8 mouse cellular contexts compared by ENCODE assay signal in the genomic region with DNA sequence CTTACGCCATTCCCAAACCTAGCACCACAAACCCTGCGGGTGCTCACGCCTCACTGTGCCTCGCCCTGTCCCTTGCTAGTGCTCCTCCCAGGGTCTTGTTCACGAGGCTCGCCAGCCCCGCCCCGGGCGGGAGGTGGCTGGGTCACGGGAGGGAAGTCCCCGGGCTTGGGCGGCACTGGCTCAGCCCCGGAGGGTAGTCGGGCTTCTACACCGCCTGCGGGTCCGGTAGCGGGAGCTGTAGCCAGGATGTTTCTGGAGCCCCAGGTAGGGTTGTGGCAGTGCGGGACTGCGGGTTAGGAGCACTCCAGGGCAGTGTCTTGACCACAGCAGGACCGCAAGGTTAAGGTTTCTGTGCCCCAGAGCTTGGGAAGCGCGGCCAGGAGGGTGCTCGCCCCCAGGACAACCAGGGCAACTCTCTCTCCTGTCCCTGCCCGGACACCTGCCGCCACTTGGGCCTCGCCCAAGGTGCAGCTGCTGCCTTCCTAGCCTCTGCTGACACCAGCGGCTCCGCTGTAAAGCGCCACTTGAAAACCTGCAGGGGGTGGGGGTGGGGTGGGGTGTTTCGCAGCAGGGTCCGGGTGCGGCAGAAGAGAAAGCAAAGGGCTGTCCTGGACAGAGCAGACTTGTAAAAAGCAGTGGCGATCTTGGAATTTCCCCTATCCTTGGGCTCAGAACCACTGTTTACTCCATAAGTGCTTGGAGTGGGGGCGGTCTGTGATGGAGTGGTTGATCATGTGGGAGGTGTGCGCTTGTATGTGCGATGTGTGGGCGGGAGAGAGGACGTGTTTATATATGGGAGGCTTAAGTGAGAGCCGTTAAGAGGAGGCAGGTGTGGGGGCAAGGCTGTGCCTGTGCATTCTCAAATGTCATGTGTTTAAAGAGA. TPM values are rescaled to one million over a fixed set of nuclear protein-coding genes. Genes with fewer than 3 reads are reported as not detected.
DNase-seq lines count a peak whose midpoint lies in the region; ATAC-seq and TF ChIP-seq lines count a peak whose summit lies in the region.

No protein-coding gene starts in this region.

- peak overlapping the region; percentile 98 for H3K4me2 ChIP-seq in forebrain, postnatal 0 days (ENCODE audit: low read depth)
- peak overlapping the region; percentile 100 for H3K4me2 ChIP-seq in midbrain, embryonic 16.5 days (ENCODE audit: low read length)

- peak overlapping the region; percentile 85 for H3K27ac ChIP-seq in layer of hippocampus, adult 2 months
- no peak overlapping the region for H3K27ac ChIP-seq in forebrain, postnatal 0 days (ENCODE audit: low read depth, low read length)
- H3K27ac ChIP-seq in liver, adult 2 months (replicated peaks; ENCODE audit: insufficient read depth, low read depth, low read length), result no peak overlapping the region
- H3K27ac ChIP-seq in midbrain, embryonic 16.5 days (ENCODE audit: low read length), result no peak overlapping the region; the same call in 1 of the 2 replicates

- no peak for TF ChIP-seq CTCF in layer of hippocampus, adult 2 months (conservative IDR thresholded peaks at IDR 0.05)
- TF ChIP-seq CTCF in forebrain, postnatal 0 days (IDR thresholded peaks at IDR 0.05; ENCODE audit: low read depth), result no peak
- TF ChIP-seq CTCF in liver, adult 2 months (IDR thresholded peaks at IDR 0.05; ENCODE audit: low read depth, low read length), result no peak

- H3K36me3 ChIP-seq in forebrain, postnatal 0 days (ENCODE audit: insufficient read depth), result no peaks in the 10 kb centered on the region
- no peaks in the 10 kb centered on the region for H3K36me3 ChIP-seq in liver, adult 2 months (ENCODE audit: control insufficient read depth, insufficient read depth, low read length)
- no peaks in the 10 kb centered on the region for H3K36me3 ChIP-seq in midbrain, embryonic 16.5 days (ENCODE audit: control insufficient read depth, insufficient read depth, low read length)

- 2% methylated on average over 40 of the region's 40 CpGs for WGBS in forebrain, postnatal 0 days
- WGBS in liver, adult 2 months, result 2% methylated on average over 40 of the region's 40 CpGs
- 1% methylated on average over 40 of the region's 40 CpGs for WGBS in midbrain, embryonic 16.5 days

- ATAC-seq in forebrain, postnatal 0 days, result peak; percentile 48
- ATAC-seq in inflammation-experienced regulatory T-cells, adult 6 months, result peak; percentile 56
- ATAC-seq in midbrain, embryonic 16.5 days, result peak; percentile 69

- H3K4me1 ChIP-seq in forebrain, postnatal 0 days (ENCODE audit: insufficient read depth), result peaks cover 14% of the 10 kb centered on the region; the same call in 1 of the 2 replicates
- peaks cover 3% of the 10 kb centered on the region; the same call in 1 of the 2 replicates for H3K4me1 ChIP-seq in liver, adult 2 months (ENCODE audit: control insufficient read depth, insufficient read depth, low read length)
- peaks cover 16% of the 10 kb centered on the region for H3K4me1 ChIP-seq in midbrain, embryonic 16.5 days (ENCODE audit: control insufficient read depth, insufficient read depth, low read length)

- H3K4me3 ChIP-seq in layer of hippocampus, adult 2 months, result peak overlapping the region; percentile 57
- peak overlapping the region; percentile 42 for H3K4me3 ChIP-seq in forebrain, postnatal 0 days (ENCODE audit: low read depth, low read length)
- peak overlapping the region; percentile 43; the same call in 1 of the 2 replicates for H3K4me3 ChIP-seq in liver, adult 2 months (ENCODE audit: insufficient read depth, low read depth, low read length)
- H3K4me3 ChIP-seq in midbrain, embryonic 16.5 days (ENCODE audit: low read depth, low read length), result peak overlapping the region; percentile 54

- H3K9ac ChIP-seq in forebrain, postnatal 0 days, result peak overlapping the region; percentile 44
- H3K9ac ChIP-seq in liver, adult 2 months (ENCODE audit: low read depth, low read length), result 0 out of 2 replicates have a peak overlapping the region, but pooled peaks have one; percentile 14
- peak overlapping the region; percentile 74 for H3K9ac ChIP-seq in midbrain, embryonic 16.5 days (ENCODE audit: low read depth, low read length)

- no peaks in the 10 kb centered on the region for H3K79me2 ChIP-seq in liver, adult 2 months (ENCODE audit: control insufficient read depth, insufficient read depth, low read length)

- no peaks in the 10 kb centered on the region for H3K27me3 ChIP-seq in forebrain, postnatal 0 days (ENCODE audit: insufficient read depth, low read length)
- peaks cover 8% of the 10 kb centered on the region; the same call in 1 of the 2 replicates for H3K27me3 ChIP-seq in liver, adult 2 months (ENCODE audit: control insufficient read depth, insufficient read depth, low read length)
- H3K27me3 ChIP-seq in midbrain, embryonic 16.5 days (ENCODE audit: control insufficient read depth, insufficient read depth, low read depth, low read length), result no peaks in the 10 kb centered on the region

- no peak for TF ChIP-seq POLR2A in liver, adult 2 months (IDR thresholded peaks at IDR 0.05; ENCODE audit: extremely low read depth, insufficient read depth, low read length)

- H3K9me3 ChIP-seq in forebrain, postnatal 0 days (ENCODE audit: low read length), result no peaks in the 10 kb centered on the region
- H3K9me3 ChIP-seq in midbrain, embryonic 16.5 days (replicated peaks; ENCODE audit: control insufficient read depth, low read length, poor library complexity, severe bottlenecking), result no peaks in the 10 kb centered on the region

- peak in 1 of 2 experiments; percentile 51 for DNase-seq in layer of hippocampus, adult 2 months (ENCODE audit: low spot score in 2 of 2)
- no peak for DNase-seq in layer of hippocampus, adult 9-10 months (ENCODE audit: low spot score)
- peak; percentile 76 for DNase-seq in cerebellum, adult 11-12 months
- no peak for DNase-seq in forebrain, postnatal 0 days
- no peak for DNase-seq in liver, adult 2 months (ENCODE audit: extremely low read depth, low read depth, low spot score)
- DNase-seq in telencephalon, adult 2 months (ENCODE audit: low read depth, low spot score), result peak; percentile 86

RNA-seq across cellular contexts. Expression of a gene that starts 55.2 kb away (rescaled TPM):
- total RNA-seq in layer of hippocampus, adult 2 months (2021), result 100 to 1,000 TPM; 216 to 231 TPM
- total RNA-seq in forebrain, postnatal 0 days (2014; rRNA removed), result 25.2 and 25.4 TPM in 2 replicates
- 9.1 and 13.1 TPM in 2 replicates for polyA plus RNA-seq in forebrain, postnatal 0 days (2015; fragmentation: Nextera tagmentation; extraction: Ambion mirVana)
- 1 to 10 TPM; 4.0 to 4.8 (median 4.6) TPM for polyA plus RNA-seq in inflammation-experienced regulatory T-cells, adult 6 months (2017; shearing (Covaris generic))
- 0.07 TPM in 1 of 2 replicates, not detected in the other for total RNA-seq in liver, adult 2 months (2014; rRNA removed)
- polyA plus RNA-seq in liver, adult 2 months (2012; rRNA removed), result 0.06 TPM in 1 of 2 replicates, not detected in the other
- 7.8 and 8.8 TPM in 2 replicates for polyA plus RNA-seq in midbrain, embryonic 16.5 days (2015; fragmentation: Nextera tagmentation; extraction: Ambion mirVana)

Comparison
In these comparisons a context has a peak if more than half of its experiments do, and no peak if none do; other contexts are left out.
1. DNase-seq: peak in cerebellum, adult 11-12 months (single experiment) and telencephalon, adult 2 months (single experiment); none in layer of hippocampus, adult 9-10 months (single experiment), forebrain, postnatal 0 days (single experiment) and liver, adult 2 months (single experiment).
2. H3K9ac ChIP-seq: peak in every context shown above with its lines; median percentile 74 in midbrain, embryonic 16.5 days; 44 in forebrain, postnatal 0 days; 14 in liver, adult 2 months.
3. Peak in every context shown above with its lines, with median percentiles within 50 percentile points of each other: H3K4me3 ChIP-seq and ATAC-seq.